In the genomic region with DNA sequence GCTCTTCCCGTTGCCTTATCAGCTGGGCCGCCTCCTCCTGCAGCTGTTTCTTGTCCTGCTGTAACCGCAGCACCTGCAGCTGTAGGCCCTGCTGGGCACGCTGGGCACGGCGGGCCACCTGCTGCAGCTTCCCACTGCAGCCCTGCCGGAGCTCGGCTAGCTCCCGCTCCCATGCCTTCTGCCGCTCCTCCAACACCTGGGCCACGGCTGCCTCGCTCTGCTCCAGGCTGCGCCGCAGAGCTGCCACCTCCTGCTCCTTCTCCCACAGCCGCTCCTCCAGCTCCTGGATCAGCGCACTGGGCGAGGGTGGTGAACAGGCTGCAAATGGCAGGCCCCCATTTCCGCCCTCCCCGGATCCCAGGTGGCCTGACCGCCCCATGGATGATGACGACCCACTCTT, we compare ENCODE assay signal across 8 mouse cellular contexts. TPM values are rescaled to one million over a fixed set of nuclear protein-coding genes. Genes with fewer than 3 reads are reported as not detected.
DNase-seq lines count a peak whose midpoint lies in the region; ATAC-seq and TF ChIP-seq lines count a peak whose summit lies in the region.

No protein-coding gene starts in this region.

- H3K4me3 ChIP-seq in heart, embryonic 10.5 days, result peak overlapping the region; percentile 61
- H3K4me3 ChIP-seq in embryonic facial prominence, embryonic 10.5 days, result peak overlapping the region; percentile 61
- 0 out of 2 replicates have a peak overlapping the region, but pooled peaks have one; percentile 1 for H3K4me3 ChIP-seq in kidney, postnatal 0 days (replicated peaks; ENCODE audit: low read depth, low read length)
- H3K4me3 ChIP-seq in neural tube, embryonic 13.5 days, result no peak overlapping the region

- peaks cover 25% of the 10 kb centered on the region for H3K4me1 ChIP-seq in heart, embryonic 10.5 days
- H3K4me1 ChIP-seq in embryonic facial prominence, embryonic 10.5 days, result peaks cover 51% of the 10 kb centered on the region
- peaks cover 28% of the 10 kb centered on the region for H3K4me1 ChIP-seq in kidney, postnatal 0 days (replicated peaks; ENCODE audit: insufficient read depth, low read length)
- H3K4me1 ChIP-seq in neural tube, embryonic 13.5 days (replicated peaks), result peaks cover 23% of the 10 kb centered on the region

- H3K27me3 ChIP-seq in heart, embryonic 10.5 days (ENCODE audit: insufficient read depth, poor library complexity, severe bottlenecking), result peaks cover 81% of the 10 kb centered on the region
- peaks cover 79% of the 10 kb centered on the region for H3K27me3 ChIP-seq in embryonic facial prominence, embryonic 10.5 days (replicated peaks; ENCODE audit: low read depth, poor library complexity, severe bottlenecking)
- no peaks in the 10 kb centered on the region for H3K27me3 ChIP-seq in kidney, postnatal 0 days (ENCODE audit: insufficient read depth, low read length)
- H3K27me3 ChIP-seq in neural tube, embryonic 13.5 days, result peaks cover 68% of the 10 kb centered on the region

- DNase-seq in heart, embryonic 10.5 days (ENCODE audit: low spot score), result no peak
- no peak for DNase-seq in heart, adult 18-20 months
- peak; percentile 12 to 25 for DNase-seq in B cell, adult 2 months
- DNase-seq in embryonic facial prominence, embryonic 10.5 days (ENCODE audit: low spot score), result peak; percentile 48
- DNase-seq in kidney, postnatal 0 days (ENCODE audit: low spot score), result no peak
- no peak for DNase-seq in gastrocnemius, adult 8-10 months (ENCODE audit: low spot score in 2 of 2)
- no peak for DNase-seq in ovary, postnatal 36 days (ENCODE audit: low spot score)

- H3K27ac ChIP-seq in heart, embryonic 10.5 days, result no peak overlapping the region
- H3K27ac ChIP-seq in embryonic facial prominence, embryonic 10.5 days (replicated peaks), result 0 out of 2 replicates have a peak overlapping the region, but pooled peaks have one; percentile 36
- no peak overlapping the region; the same call in 1 of the 2 replicates for H3K27ac ChIP-seq in kidney, postnatal 0 days
- H3K27ac ChIP-seq in neural tube, embryonic 13.5 days (replicated peaks), result no peak overlapping the region

- WGBS in heart, embryonic 10.5 days, result 7% methylated on average over 21 of the region's 21 CpGs
- WGBS in embryonic facial prominence, embryonic 10.5 days, result 10% methylated on average over 21 of the region's 21 CpGs
- WGBS in kidney, postnatal 0 days, result 36% methylated on average over 21 of the region's 21 CpGs
- WGBS in neural tube, embryonic 13.5 days, result 12% methylated on average over 21 of the region's 21 CpGs

- TF ChIP-seq CTCF in kidney, postnatal 0 days (IDR thresholded peaks at IDR 0.05; ENCODE audit: low read depth), result no peak

- H3K4me2 ChIP-seq in kidney, postnatal 0 days (ENCODE audit: low read length), result peak overlapping the region; percentile 54
- peak overlapping the region; percentile 58; the same call in 1 of the 2 replicates for H3K4me2 ChIP-seq in neural tube, embryonic 13.5 days

- H3K36me3 ChIP-seq in heart, embryonic 10.5 days, result 0 out of 2 replicates have a peak, but pooled peaks cover 3% of the 10 kb centered on the region
- H3K36me3 ChIP-seq in embryonic facial prominence, embryonic 10.5 days (replicated peaks), result no peaks in the 10 kb centered on the region
- H3K36me3 ChIP-seq in kidney, postnatal 0 days (ENCODE audit: insufficient read depth, low read length), result peaks cover 9% of the 10 kb centered on the region; the same call in 1 of the 2 replicates
- H3K36me3 ChIP-seq in neural tube, embryonic 13.5 days, result peaks cover 20% of the 10 kb centered on the region

- H3K9ac ChIP-seq in kidney, postnatal 0 days (ENCODE audit: low read depth, low read length), result peak overlapping the region; percentile 44; the same call in 1 of the 2 replicates
- no peak overlapping the region for H3K9ac ChIP-seq in neural tube, embryonic 13.5 days

- H3K9me3 ChIP-seq in heart, embryonic 10.5 days, result no peaks in the 10 kb centered on the region
- no peaks in the 10 kb centered on the region for H3K9me3 ChIP-seq in embryonic facial prominence, embryonic 10.5 days
- H3K9me3 ChIP-seq in kidney, postnatal 0 days (replicated peaks; ENCODE audit: low read length), result no peaks in the 10 kb centered on the region
- H3K9me3 ChIP-seq in neural tube, embryonic 13.5 days, result no peaks in the 10 kb centered on the region

- ATAC-seq in kidney, postnatal 0 days (replicated peaks; ENCODE audit: low FRiP score, low read depth), result no peak
- ATAC-seq in neural tube, embryonic 13.5 days (ENCODE audit: low read depth), result no peak

RNA-seq across cellular contexts. Expression of gene Ubox5, which starts 6.0 kb away (rescaled TPM):
- 10.8 and 14.2 TPM in 2 replicates for polyA plus RNA-seq in heart, embryonic 10.5 days (2016; fragmentation: Nextera tagmentation; extraction: Ambion mirVana)
- 1 to 10 TPM; 4.1 to 4.6 TPM for total RNA-seq in heart, adult 18-20 months (2021)
- 21.3 and 21.6 TPM in 2 replicates for polyA plus RNA-seq in embryonic facial prominence, embryonic 10.5 days (2016; fragmentation: Nextera tagmentation; extraction: Ambion mirVana)
- 7.5 and 9.3 TPM in 2 replicates for polyA plus RNA-seq in kidney, postnatal 0 days (2015; fragmentation: Nextera tagmentation; extraction: Ambion mirVana)
- 10.8 and 12.4 TPM in 2 replicates for polyA plus RNA-seq in neural tube, embryonic 13.5 days (2015; fragmentation: Nextera tagmentation; extraction: Ambion mirVana)
- total RNA-seq in gastrocnemius, adult 8-10 months (2022), result 1 to 10 TPM; 4.7 to 6.0 (median 5.2) TPM

RNA-seq across cellular contexts. Expression of gene Fastkd5, which starts 6.0 kb away (rescaled TPM):
- 18.9 and 19.6 TPM in 2 replicates for polyA plus RNA-seq in heart, embryonic 10.5 days (2016; fragmentation: Nextera tagmentation; extraction: Ambion mirVana)
- total RNA-seq in heart, adult 18-20 months (2021), result 1 to 10 TPM; 7.7 to 7.9 TPM
- 23.3 and 25.5 TPM in 2 replicates for polyA plus RNA-seq in embryonic facial prominence, embryonic 10.5 days (2016; fragmentation: Nextera tagmentation; extraction: Ambion mirVana)
- polyA plus RNA-seq in kidney, postnatal 0 days (2015; fragmentation: Nextera tagmentation; extraction: Ambion mirVana), result 12.4 and 12.6 TPM in 2 replicates
- 13.1 and 13.8 TPM in 2 replicates for polyA plus RNA-seq in neural tube, embryonic 13.5 days (2015; fragmentation: Nextera tagmentation; extraction: Ambion mirVana)
- 1 to 10 TPM; 5.1 to 7.7 (median 6.7) TPM for total RNA-seq in gastrocnemius, adult 8-10 months (2022)

RNA-seq across cellular contexts. Expression of gene Lzts3, which starts 6.8 kb away (rescaled TPM):
- polyA plus RNA-seq in heart, embryonic 10.5 days (2016; fragmentation: Nextera tagmentation; extraction: Ambion mirVana), result 1.2 and 1.7 TPM in 2 replicates
- 1 to 10 TPM; 4.8 to 5.7 TPM for total RNA-seq in heart, adult 18-20 months (2021)
- 3.1 and 3.3 TPM in 2 replicates for polyA plus RNA-seq in embryonic facial prominence, embryonic 10.5 days (2016; fragmentation: Nextera tagmentation; extraction: Ambion mirVana)
- 10.7 and 11.2 TPM in 2 replicates for polyA plus RNA-seq in kidney, postnatal 0 days (2015; fragmentation: Nextera tagmentation; extraction: Ambion mirVana)
- polyA plus RNA-seq in neural tube, embryonic 13.5 days (2015; fragmentation: Nextera tagmentation; extraction: Ambion mirVana), result 10.5 and 10.7 TPM in 2 replicates
- 1 to 10 TPM; 1.8 to 3.0 (median 2.4) TPM for total RNA-seq in gastrocnemius, adult 8-10 months (2022)

RNA-seq across cellular contexts. Expression of gene Ddrgk1, which starts 28.6 kb away (rescaled TPM):
- 45.1 and 54.8 TPM in 2 replicates for polyA plus RNA-seq in heart, embryonic 10.5 days (2016; fragmentation: Nextera tagmentation; extraction: Ambion mirVana)
- 10 to 100 TPM; 85.2 to 97.5 TPM for total RNA-seq in heart, adult 18-20 months (2021)
- polyA plus RNA-seq in embryonic facial prominence, embryonic 10.5 days (2016; fragmentation: Nextera tagmentation; extraction: Ambion mirVana), result 48.2 and 48.3 TPM in 2 replicates
- polyA plus RNA-seq in kidney, postnatal 0 days (2015; fragmentation: Nextera tagmentation; extraction: Ambion mirVana), result 89.6 and 96.6 TPM in 2 replicates
- 64.6 and 72.3 TPM in 2 replicates for polyA plus RNA-seq in neural tube, embryonic 13.5 days (2015; fragmentation: Nextera tagmentation; extraction: Ambion mirVana)
- total RNA-seq in gastrocnemius, adult 8-10 months (2022), result 100 to 1,000 TPM; 120 to 153 (median 133) TPM

RNA-seq across cellular contexts. Expression of gene Itpa, which starts 31.6 kb away (rescaled TPM):
- 96.9 and 118 TPM in 2 replicates for polyA plus RNA-seq in heart, embryonic 10.5 days (2016; fragmentation: Nextera tagmentation; extraction: Ambion mirVana)
- total RNA-seq in heart, adult 18-20 months (2021), result 10 to 100 TPM; 14.6 to 17.7 TPM
- 144 and 150 TPM in 2 replicates for polyA plus RNA-seq in embryonic facial prominence, embryonic 10.5 days (2016; fragmentation: Nextera tagmentation; extraction: Ambion mirVana)
- polyA plus RNA-seq in kidney, postnatal 0 days (2015; fragmentation: Nextera tagmentation; extraction: Ambion mirVana), result 98.8 and 99.2 TPM in 2 replicates
- 121 and 134 TPM in 2 replicates for polyA plus RNA-seq in neural tube, embryonic 13.5 days (2015; fragmentation: Nextera tagmentation; extraction: Ambion mirVana)
- 10 to 100 TPM; 12.0 to 14.5 (median 13.3) TPM for total RNA-seq in gastrocnemius, adult 8-10 months (2022)

Comparison
In these comparisons a context has a peak if more than half of its experiments do, and no peak if none do; other contexts are left out.
1. DNase-seq: peak in B cell, adult 2 months (2 of 2) and embryonic facial prominence, embryonic 10.5 days (single experiment); none in heart, embryonic 10.5 days (single experiment), heart, adult 18-20 months (0 of 2), kidney, postnatal 0 days (single experiment), gastrocnemius, adult 8-10 months (0 of 2) and ovary, postnatal 36 days (single experiment).